Mouse (Mus musculus) spleen, postnatal 14 days (tissue): ENCODE results near the gene Hbb-y.
"Not testable (repeated sequence)": the region's sequence is repeated elsewhere in the genome, so short reads cannot be mapped to it uniquely, and the experiment has no call there.

Source experiments
- DNase-seq, 2 experiments: peaks; one replicate each; pipeline ENCODE4 v3.0.0; 2021 to 2022; ENCODE audit warnings: low spot score in 2 of 2

Gene Hbb-y

DNA sequence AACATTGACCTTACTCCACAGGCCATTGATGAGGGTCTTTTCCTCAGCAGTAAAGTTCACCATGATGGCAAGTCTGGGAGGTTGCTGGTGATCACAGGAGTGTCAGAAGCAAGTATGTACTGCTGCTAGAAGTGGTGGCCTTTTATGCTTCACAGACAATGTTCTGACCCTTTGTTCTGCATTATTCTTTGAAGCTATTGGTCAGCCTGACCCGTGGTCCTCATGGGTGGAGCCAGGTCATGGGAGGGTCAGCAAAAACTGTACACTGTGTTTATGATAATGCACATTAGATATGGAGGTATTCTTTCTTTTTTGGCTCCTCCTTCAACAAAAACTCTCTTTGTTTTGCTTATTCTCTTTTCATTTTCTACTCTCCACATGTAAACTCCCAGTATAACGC, at the start of gene Hbb-y:
Gene Hbb-y, minus strand, starts transcription at position 127 of the 400 bp plus-strand sequence.
- no peak for DNase-seq

DNA sequence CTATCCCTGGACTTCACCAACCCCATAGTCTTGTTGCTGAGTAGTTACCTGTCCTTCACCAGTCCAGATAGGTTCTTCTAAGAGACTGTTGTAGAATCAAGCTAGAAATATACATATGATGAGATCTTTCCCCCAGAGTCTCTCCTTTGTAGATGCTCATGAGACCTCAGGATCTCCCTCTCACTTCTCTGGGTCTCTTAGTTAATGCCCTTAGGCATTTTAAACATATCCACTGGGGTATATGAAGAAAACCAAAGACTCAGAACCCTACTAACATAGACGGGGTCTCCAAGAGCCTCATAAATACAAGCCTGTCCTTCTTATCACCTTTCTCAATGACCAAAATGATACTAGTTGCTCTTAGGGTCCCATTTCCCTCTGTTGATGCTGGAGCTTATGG, 41.4 kb upstream of the Hbb-y start, which contains the start of gene Olfr64:
Gene Olfr64, minus strand, starts transcription at position 101 of the 400 bp plus-strand sequence.
- no peak for DNase-seq

DNA sequence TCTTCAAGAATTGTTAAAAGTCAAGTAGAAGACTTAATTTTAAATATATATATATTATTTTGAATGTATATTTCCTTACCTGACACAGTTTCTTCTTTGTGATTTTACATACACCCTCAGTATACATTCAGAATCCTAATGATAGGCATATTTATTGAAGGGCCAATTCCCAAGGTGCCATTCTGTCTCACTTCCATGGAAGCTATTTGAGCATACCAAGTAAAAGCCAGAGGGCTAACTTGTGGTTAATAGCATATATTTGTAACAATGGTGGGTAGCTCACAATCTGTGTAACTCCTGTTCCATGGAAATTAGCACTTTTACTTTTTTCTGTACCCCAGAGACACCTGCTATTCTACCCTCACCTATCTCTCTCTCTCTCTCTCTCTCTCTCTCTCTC, 33.1 kb upstream of the Hbb-y start, which contains the start of gene Olfr66:
Gene Olfr66, minus strand, starts transcription at position 101 of the 400 bp plus-strand sequence.
- DNase-seq = no peak

DNA sequence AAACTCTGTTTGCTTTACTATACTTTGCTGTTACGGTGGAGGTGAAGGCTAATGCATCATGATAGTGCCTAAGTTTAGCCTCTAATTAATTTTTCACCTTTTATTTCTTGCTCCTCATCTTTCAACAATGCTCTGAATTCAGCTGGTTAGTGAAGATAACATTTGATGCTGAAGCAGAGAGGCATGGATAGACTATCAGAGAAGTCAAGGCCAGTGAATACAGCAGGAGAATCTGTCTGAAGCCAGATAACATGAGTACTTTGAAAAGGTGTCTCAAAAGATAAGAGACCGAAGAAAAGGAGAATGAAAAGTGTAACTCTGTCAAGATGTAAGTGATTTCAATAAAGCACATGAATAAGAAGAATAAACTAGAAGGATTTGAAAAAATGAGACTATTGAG, 24.1 kb upstream of the Hbb-y start:
- no peak for DNase-seq

GRCm38 (mm10) chr7:103874451-103874850, 21.4 kb upstream of the Hbb-y start:
- no peak for DNase-seq

GRCm38 (mm10) chr7:103873064-103873463, 20.0 kb upstream of the Hbb-y start:
- DNase-seq = no peak

- no peak for DNase-seq
Measured at GRCm38 (mm10) chr7:103870667-103871066, 17.7 kb upstream of the Hbb-y start.

- no peak for DNase-seq
Measured at GRCm38 (mm10) chr7:103865716-103866115, 12.7 kb upstream of the Hbb-y start.

DNA sequence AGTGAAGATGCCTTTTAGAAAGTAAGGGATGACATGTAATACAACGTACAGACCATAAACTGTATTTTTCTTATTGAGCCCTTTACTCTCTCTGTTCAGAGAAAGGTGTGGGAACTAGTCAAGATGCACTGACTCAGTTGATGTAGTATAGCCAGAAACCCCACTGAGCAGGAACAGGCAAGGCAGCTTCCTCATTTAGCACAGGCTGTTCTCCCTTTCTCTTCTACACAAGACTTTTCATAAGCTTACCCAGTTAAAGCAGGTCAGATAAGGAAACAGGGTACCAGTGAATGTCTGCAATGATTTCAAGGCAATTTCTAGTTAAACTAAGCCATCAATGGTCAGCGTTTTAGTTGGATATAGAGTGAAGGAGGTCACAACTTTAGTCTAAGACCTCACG, 8.5 kb upstream of the Hbb-y start:
- DNase-seq = no peak

- DNase-seq = peak; percentile 70 to 78
Measured at GRCm38 (mm10) chr7:103860855-103861254, 7.8 kb upstream of the Hbb-y start.

DNA sequence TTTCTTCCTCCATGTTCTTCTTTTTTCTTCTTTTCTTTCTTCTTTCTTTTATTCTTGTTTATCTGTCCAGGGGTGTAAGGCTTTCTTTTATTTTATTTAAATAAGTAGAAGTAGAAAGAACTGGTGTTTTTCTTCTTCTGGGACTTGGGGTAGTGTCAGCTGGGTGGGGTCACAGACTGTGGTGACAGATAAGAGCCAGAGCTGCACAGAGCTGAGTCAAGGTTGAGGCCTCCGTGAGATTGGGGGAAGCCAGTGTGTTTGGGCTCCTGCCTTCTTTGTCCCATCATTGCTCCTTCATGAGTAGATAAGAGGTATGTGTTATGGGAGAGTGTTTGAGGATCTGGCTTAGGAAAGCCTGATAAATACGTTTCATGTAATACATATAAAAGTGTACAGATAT, 6.1 kb upstream of the Hbb-y start:
- peak; percentile 42 to 58 for DNase-seq

GRCm38 (mm10) chr7:103854669-103855068, 1.7 kb upstream of the Hbb-y start:
- DNase-seq = no peak

DNA sequence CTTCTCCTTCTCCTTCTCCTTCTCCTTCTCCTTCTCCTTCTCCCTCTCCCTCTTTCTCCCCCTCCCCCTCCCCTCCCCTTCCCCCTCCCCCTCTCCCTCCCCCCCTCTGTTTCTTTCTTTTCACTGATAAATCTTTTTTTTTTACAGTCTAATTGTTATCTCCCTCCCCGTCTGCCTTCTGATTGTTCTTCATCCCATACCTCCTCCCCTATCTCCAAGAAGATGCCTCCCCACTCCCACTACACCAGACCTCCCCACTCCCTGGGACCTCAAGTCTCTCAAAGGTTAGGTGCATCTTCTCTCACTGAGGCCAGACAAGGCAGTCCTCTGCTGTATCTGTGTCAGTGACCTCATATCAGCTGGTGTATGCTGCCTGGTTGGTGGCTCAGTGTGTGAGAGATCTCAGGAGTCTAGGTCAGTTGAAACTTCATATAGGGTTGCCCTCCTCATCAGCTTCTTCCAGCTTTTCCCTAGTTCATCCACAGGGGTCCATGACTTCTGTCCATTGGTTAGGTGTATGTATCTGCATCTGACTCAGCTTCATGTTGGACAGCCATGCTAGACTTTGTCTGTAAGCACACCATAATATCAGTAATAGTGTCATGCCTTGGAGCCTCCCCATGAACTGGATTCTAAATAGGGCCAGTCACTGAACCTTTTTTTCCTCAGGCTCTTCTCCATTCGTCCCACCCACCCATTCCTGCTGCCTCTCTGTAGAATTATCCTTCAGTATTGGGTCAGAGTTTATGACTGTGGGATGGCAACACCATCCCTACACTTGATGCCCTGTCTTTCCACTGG, 8.3 kb downstream of the Hbb-y start:
- no peak for DNase-seq

- no peak for DNase-seq
Measured at GRCm38 (mm10) chr7:103843034-103843433, 10.0 kb downstream of the Hbb-y start, which contains the start of gene Hbb-bh1. Hbb-bh1 (minus strand) TSS chr7:103843164.

DNA sequence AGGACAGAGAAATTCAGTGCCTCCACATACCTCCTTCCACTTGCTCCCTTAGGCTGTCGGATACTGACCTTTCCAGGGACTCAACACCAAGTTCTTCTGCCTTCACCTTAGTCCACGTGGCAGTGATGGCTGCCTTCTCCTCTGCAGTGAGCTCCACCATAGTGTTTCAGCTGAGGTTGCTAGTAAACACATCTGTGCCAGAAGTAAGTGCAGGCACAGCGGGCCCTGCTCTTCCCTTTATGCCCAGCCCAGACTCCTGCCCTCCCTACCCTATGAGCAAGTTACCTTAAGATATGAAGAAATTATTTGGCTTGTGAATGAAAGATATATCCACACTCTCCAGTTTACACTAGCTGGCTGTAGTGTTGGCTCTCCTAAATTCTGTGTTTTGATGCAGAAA, 12.7 kb downstream of the Hbb-y start, which contains the start of gene Hbb-bh2:
Gene Hbb-bh2, minus strand, starts transcription at position 253 of the 400 bp plus-strand sequence.
- DNase-seq = no peak

DNA sequence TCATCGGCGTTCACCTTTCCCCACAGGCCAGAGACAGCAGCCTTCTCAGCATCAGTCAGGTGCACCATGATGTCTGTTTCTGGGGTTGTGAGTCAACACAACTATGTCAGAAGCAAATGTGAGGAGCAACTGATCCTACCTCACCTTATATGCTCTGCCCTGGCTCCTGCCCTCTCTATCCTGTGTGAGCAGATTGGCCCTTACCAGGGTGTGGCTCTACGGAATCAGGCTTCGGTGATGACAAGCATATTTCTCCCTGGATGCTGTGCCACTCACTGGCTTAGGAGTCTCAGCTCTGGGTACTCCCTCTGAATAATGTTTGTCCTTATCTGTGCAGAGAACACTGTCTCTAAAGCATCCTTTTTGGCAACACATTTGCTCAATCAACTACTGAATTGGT, 25.2 kb downstream of the Hbb-y start, which contains the start of gene Hbb-bs:
Gene Hbb-bs, minus strand, starts transcription at position 289 of the 400 bp plus-strand sequence.
- DNase-seq = peak; percentile 65 to 77

DNA sequence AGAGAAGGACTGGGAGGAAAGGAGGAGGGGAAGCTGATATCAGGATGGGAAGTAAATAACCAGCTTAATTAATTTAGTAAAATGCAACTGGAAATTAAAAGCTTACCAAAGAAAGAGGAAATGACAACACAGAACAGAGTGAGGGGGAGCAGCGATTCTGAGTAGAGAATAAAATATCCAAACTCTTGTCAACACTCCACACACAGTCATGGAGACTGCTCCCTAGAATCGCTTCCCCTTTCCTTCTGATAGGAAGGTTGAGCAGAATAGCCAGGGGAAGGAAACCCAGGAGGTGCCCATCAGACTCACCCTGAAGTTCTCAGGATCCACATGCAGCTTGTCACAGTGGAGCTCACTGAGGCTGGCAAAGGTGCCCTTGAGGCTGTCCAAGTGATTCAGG, 25.9 kb downstream of the Hbb-y start:
- DNase-seq = not testable (repeated sequence)

- no peak for DNase-seq
Measured at GRCm38 (mm10) chr7:103826255-103826887, 26.6 kb downstream of the Hbb-y start.

DNA sequence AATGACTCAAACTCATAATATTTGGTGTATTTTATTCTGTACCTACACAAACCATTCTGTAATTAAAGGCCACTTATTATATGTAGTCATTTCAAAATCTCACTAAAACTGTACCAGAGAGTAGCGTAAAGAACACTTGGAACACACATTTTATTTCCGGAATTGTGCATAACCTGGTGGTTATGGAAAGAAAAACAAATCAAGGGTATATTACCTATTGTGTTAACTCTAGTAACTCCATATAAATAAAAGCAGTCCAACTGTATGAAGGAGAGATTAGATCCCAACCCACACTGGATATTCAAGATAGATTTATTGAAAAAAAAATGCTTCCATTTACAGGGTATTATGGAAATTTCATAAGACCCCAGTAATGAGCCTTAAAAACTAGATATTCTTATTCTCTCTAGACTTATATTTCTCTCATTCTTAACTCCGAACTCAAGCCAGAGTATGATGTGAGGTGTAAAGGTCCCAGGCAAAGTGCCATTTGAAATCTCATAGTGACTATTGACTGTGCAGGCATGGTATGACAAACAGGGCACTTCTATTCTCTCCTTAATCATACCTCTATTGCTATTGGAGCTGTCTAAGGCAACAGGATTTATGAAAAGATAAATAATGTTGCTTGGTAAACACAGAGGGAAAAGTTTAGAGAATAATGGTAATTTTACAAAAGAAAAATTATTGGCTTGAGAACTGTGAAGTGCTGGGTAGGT, 27.3 kb downstream of the Hbb-y start:
- no peak for DNase-seq

DNA sequence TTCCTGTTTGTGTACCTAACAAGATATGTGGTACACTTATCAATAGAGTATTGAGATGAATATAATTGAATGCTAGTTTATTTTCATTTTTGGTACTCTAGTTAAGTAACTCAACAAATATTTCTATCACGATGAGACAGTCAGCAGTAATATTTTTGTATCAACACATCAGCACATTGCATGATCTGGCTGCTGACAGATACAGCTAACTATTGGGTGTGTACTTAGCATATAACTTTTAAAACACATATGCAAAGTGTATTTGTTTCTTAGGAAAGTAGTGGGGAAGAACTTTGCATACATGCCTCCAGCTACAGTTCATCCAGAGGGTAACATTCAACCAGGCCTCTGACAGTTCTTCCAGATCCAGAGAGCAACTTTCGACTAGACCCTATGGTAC, 28.4 kb downstream of the Hbb-y start:
- no peak for DNase-seq

DNA sequence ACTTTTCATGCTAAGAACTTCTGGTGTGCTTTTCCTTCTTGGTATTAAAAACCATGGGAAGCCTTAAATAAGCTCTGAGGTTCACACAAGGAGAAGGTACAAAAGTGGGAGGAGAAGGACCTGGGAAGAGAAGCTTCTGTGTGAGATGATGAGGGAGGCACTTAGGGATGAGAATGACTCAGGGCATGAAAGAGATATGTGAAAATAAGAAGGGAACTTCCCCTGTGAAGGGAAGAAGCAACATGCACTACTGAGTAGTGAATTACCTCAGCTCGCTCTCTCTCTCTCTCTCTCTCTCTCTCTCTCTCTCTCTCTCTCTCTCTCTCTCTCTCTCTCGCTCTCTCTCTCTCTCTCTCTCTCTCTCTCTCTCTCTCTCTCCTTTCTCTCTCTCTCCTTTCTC, 37.9 kb downstream of the Hbb-y start:
- not testable (repeated sequence) for DNase-seq

DNA sequence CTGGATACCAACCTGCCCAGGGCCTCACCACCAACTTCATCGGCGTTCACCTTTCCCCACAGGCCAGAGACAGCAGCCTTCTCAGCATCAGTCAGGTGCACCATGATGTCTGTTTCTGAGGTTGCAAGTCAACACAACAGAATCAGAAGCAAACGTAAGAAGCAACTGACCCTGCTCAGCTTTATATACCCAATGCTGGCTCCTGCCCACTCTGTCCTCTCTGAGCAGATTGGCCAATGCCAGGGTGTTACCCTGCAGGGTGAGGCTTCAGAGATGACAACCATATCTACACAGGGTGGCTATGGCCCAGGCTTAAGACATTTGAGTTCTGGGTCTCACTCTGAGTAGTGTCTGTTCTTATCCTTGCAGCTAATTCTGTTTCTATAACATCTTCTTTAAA, 39.2 kb downstream of the Hbb-y start, which contains the start of gene Hbb-bt:
Gene Hbb-bt, minus strand, starts transcription at position 231 of the 400 bp plus-strand sequence.
- peak; percentile 65 to 69 for DNase-seq
